Mouse (Mus musculus) testis, adult 2 months (tissue): ENCODE measurements around the gene Srgap1. TPM values are rescaled to one million over a fixed set of nuclear protein-coding genes. Genes with fewer than 3 reads are reported as not detected.
A peak's percentile ranks its signal among the peaks of the same experiment; 100 is the strongest.
"Not testable (repeated sequence)": the region's sequence is repeated elsewhere in the genome, so short reads cannot be mapped to it uniquely, and the experiment has no call there.

Source experiments
- H3K27ac ChIP-seq: fragments of 200-500 bp; 2 replicates; pipeline ENCODE4 v1.5.1; 2012; ENCODE audit warnings: low read depth, low read length; ENCODE audit not compliant: control insufficient read depth, insufficient read depth
- H3K27me3 ChIP-seq: fragments of 200-500 bp; 2 replicates; pipeline ENCODE4 v1.6.1; 2012; ENCODE audit warnings: mild to moderate bottlenecking, low read length, moderate library complexity; ENCODE audit not compliant: control insufficient read depth, insufficient read depth
- H3K36me3 ChIP-seq: fragments of 200-500 bp; 2 replicates; pipeline ENCODE4 v1.6.1; 2012; ENCODE audit warnings: mild to moderate bottlenecking, low read length; ENCODE audit not compliant: control insufficient read depth, insufficient read depth
- H3K4me1 ChIP-seq: fragments of 200-500 bp; 2 replicates; pipeline ENCODE4 v1.6.1; 2012; ENCODE audit warnings: low read length; ENCODE audit not compliant: control insufficient read depth, insufficient read depth
- H3K4me3 ChIP-seq: fragments of 200-500 bp; 2 replicates; pipeline ENCODE4 v1.5.1; 2012; ENCODE audit warnings: low read depth, mild to moderate bottlenecking, low read length, moderate library complexity, mixed read lengths; ENCODE audit not compliant: control insufficient read depth
- CTCF ChIP-seq: fragments of 200-500 bp; IDR thresholded peaks from 2 replicates; pipeline ENCODE4 v1.5.1; 2012; ENCODE audit warnings: low read depth, mild to moderate bottlenecking, inconsistent platforms, low read length, moderate library complexity; ENCODE audit not compliant: control insufficient read depth, insufficient read depth, insufficient replicate concordance
- POLR2A ChIP-seq: fragments of 200-500 bp; IDR thresholded peaks from 2 replicates; pipeline ENCODE4 v1.6.1; 2012; ENCODE audit warnings: low read depth, mild to moderate bottlenecking, inconsistent platforms, low read length, moderate library complexity; ENCODE audit not compliant: control insufficient read depth
- polyA plus RNA-seq: library from polyadenylated mRNA; depleted of rRNA; stranded (reverse); fragments of >200 nt; gene quantifications from 2 replicates; pipeline ENCODE4 v1.2.3, GENCODE M21; 2012

Gene Srgap1
- polyA plus RNA-seq, 1 experiment: 31.9 TPM

DNA sequence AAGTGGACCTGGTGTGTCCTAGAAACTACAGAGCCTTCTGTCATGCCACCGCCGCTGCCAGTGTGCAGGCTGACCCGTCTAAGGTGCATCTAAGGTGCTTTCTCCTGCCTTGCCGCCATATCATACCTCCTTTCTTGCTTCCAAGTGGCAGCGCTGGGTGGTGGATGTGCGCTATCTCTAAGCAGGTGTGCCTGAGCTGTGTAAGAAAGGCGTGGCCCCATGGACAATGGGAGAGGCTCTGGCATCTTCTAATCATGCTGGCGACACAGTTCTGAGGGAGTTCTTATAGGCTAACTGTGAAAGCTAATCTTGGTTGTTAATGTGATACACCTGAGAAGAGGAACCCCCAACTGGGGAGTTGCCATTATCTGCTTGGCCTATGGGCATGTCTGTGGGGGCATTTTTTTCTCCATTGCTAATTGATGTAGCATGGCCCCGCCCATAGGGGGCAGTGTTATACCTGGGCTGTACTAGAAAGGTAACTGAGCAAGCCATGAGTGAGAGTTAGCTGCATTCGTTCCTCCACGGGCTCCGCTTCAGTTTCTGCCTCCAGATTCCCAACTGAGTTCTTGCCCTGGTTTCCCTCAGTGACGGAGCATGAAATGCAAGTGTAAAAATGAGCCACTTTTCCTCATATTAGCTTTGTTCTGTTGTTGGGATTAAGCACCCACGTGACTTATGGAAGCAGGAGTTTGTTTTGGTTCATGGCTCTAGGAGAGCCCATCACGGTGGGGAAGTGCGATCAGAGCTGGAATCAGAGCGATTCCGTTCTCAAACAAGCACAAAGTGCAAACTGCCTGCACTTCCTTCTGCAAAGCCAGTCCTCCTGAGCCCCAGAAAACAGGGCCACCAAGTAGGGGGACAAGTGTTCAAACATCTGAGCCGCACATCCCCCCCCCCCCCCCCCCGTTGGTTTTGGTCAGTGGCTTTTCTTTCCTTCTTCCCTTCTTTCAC lies 276.2 kb downstream of the Srgap1 start:
- H3K27ac ChIP-seq: no peak overlapping the region
- peak; percentile 39; the same call in 1 of the 2 replicates for TF ChIP-seq CTCF
- no peak for TF ChIP-seq POLR2A
- no peaks in the 10 kb centered on the region for H3K27me3 ChIP-seq
- H3K4me1 ChIP-seq: no peaks in the 10 kb centered on the region
- H3K4me3 ChIP-seq: no peak overlapping the region
- no peaks in the 10 kb centered on the region for H3K36me3 ChIP-seq

GRCm38 (mm10) chr10:121769711-121770110 lies 277.4 kb downstream of the Srgap1 start:
- H3K4me3 ChIP-seq: no peak overlapping the region
- no peaks in the 10 kb centered on the region for H3K4me1 ChIP-seq
- H3K36me3 ChIP-seq: no peaks in the 10 kb centered on the region
- TF ChIP-seq POLR2A (no peak), CTCF (no peak)
- H3K27me3 ChIP-seq: no peaks in the 10 kb centered on the region
- no peak overlapping the region for H3K27ac ChIP-seq

- peak; percentile 34; the same call in 1 of the 2 replicates for TF ChIP-seq CTCF
- not testable (repeated sequence) for H3K27me3 ChIP-seq, H3K4me3 ChIP-seq, H3K27ac ChIP-seq, H3K4me1 ChIP-seq, H3K36me3 ChIP-seq
These were observed 279.8 kb downstream of the Srgap1 start for GRCm38 (mm10) chr10:121767295-121767694.

DNA sequence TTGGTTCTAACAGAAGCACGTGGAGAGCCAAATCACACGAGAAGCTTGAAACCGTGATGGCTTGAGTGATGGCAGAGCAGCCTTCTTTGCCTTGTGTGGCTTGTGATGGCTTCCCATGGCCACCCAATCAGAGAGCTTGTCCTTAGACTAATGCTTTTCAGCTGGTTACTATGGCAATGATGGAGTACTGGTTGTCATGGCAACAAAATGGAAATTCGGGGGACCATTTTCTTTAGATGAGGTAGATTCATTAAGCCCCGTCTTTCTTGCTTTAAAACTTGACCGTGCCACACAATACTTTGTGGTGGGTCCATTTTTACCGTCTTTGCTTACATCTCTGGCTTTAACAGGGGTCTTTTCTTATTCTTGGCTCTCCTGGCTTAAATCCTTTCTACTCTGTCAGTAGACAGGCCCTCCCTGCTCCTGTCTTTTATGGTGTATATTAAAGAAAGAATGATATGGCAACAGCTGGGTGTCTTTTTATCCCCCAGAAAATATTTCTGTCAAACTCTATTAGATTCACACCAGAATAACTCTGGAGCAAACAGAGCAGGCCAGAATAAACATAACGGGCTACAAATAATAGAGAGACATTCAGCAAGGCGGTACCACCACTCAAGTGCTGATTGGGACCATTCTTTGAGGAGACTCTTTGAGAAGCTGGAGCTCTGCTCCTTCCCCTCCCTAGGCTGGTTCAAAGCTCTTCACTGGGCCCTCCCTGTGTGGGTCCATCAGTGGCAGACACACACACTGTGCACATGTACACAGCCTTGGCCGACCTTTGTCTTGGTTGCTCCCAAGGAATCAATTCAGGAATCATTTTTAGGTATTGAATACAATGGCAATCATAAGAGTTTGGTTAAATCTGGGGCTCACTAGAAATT lies 281.7 kb downstream of the Srgap1 start:
- no peak overlapping the region for H3K27ac ChIP-seq
- TF ChIP-seq CTCF (no peak), POLR2A (no peak)
- H3K4me3 ChIP-seq: no peak overlapping the region

DNA sequence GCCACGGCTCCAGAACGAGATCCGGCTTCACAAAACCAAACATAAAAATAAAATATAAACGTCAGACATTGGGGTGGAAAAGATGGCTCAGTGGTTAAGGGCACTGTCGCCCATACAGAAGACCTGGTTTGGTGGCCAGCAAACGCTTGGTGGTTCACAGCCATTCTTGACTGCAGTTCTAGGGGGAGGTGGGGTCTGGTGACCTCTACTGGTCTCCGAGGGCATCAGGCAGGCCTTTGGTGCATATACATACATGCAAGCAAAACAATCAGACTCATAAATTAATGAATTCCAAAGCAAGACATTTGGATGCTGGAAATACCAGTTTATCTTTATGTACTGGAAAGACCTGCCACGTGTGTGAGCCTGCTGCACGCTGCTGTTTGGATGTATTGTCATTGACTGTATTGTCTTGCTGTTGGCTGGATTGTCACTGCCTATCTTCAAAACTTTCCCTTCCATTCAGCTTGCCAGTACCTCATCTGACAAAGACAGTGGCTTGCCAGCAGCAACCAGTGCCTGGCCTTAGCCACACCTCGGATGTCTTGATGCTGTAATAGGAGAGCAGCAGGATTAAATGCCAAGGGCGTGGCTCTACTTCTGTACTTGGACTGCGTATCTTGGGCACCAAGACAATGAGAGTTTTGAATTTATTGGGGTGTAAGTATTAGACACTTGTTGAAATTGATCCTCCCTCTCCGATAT lies 282.5 kb downstream of the Srgap1 start:
- H3K27ac ChIP-seq: no peak overlapping the region
- no peak for TF ChIP-seq CTCF
- TF ChIP-seq POLR2A: no peak
- no peaks in the 10 kb centered on the region for H3K4me1 ChIP-seq

More for the DNA sequence above, 281.7 kb downstream of the Srgap1 start:
- H3K27me3 ChIP-seq: no peaks in the 10 kb centered on the region
- no peaks in the 10 kb centered on the region for H3K4me1 ChIP-seq
- H3K36me3 ChIP-seq: no peaks in the 10 kb centered on the region

GRCm38 (mm10) chr10:121763191-121763590 lies 283.9 kb downstream of the Srgap1 start:
- Histone ChIP-seq H3K36me3 (no peaks in the 10 kb centered on the region), H3K27ac (no peak overlapping the region), H3K4me1 (peaks cover 9% of the 10 kb centered on the region), H3K27me3 (no peaks in the 10 kb centered on the region), H3K4me3 (no peak overlapping the region)
- TF ChIP-seq POLR2A: no peak
- TF ChIP-seq CTCF: no peak

More for the DNA sequence above, 282.5 kb downstream of the Srgap1 start:
- Histone ChIP-seq H3K36me3 (no peaks in the 10 kb centered on the region), H3K4me3 (no peak overlapping the region), H3K27me3 (no peaks in the 10 kb centered on the region)

GRCm38 (mm10) chr10:121762141-121762540 lies 285.0 kb downstream of the Srgap1 start:
- no peak for TF ChIP-seq CTCF
- no peak for TF ChIP-seq POLR2A
- peaks cover 10% of the 10 kb centered on the region for H3K4me1 ChIP-seq
- H3K27me3 ChIP-seq: no peaks in the 10 kb centered on the region
- no peak overlapping the region for H3K27ac ChIP-seq
- H3K4me3 ChIP-seq: no peak overlapping the region
- H3K36me3 ChIP-seq: no peaks in the 10 kb centered on the region
